Mouse (Mus musculus) G1E (cell line): ENCODE data around the gene Gmds.

ENCODE experiments used
- CTCF ChIP-seq: IDR thresholded peaks from 2 replicates; pipeline ENCODE4 v1.5.1; 2012; ENCODE audit warnings: low read depth, low read length, inconsistent platforms, mixed read lengths
- TAL1 ChIP-seq: conservative IDR thresholded peaks from 2 replicates; pipeline ENCODE4 v1.6.1; 2012; ENCODE audit warnings: low read depth, low read length, inconsistent platforms, mixed read lengths

DNA sequence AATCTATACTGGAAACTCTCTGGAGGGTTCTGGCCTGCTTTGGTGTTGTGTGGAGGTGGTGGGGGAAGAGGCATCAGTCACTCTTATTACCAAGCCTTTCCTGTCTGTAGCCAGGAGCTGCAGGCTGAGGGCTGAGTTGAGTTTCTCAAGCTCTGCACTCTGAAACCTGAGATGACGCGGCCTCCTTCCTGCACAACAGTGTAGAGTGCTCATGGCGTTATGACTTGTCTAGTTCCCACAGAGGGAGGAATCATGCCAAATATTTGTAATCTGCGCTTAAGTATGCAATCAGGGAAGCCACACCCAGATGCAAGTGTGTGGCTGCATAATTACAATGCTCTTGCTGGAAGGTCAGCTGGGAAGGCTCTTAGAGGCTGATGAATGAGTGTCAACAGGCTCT, 461.5 kb downstream of the Gmds start:
- TF ChIP-seq TAL1 (no peak), CTCF (no peak)
